Mouse (Mus musculus): ENCODE results near the gene Zcchc9.

Gene Zcchc9

DNA sequence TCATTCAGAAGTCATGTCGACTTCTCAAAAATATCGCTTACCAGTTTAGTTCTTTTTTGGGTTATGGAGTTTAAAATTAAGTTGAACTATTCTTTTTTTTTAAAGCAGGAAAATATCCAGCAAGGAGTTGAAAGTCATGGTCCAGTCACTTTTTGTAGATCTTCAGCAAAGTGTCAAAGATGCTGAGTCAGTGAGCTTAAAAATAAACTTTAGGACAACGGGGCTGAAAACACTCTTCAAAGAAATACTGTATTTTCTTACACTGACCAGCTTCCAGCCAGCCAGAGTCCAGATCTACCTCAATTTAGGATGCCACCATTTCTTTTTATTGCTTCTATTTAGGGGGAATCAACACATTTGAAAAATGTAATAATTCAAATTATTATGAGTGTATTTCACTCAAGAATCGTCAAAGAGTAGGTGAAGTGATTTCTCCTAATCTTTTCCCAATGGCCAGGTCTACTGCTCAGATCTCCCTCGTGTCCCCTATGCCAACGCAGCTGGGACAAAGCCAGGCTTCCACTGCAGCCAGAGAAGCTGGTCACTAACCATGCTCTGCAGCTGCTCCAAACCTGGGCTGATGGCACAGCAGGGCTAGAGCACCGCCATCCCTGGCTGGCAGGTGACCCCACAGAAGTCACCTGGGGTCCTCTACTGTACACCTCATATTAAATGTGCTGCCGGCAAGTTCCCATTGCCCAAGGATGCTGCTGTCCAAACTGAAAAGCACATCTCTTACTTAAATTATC lies 47.0 kb downstream of the Zcchc9 start:
- DNase-seq: no peak

GRCm38 (mm10) chr13:91759791-91760190 lies 47.7 kb downstream of the Zcchc9 start:
- no peak for DNase-seq

DNA sequence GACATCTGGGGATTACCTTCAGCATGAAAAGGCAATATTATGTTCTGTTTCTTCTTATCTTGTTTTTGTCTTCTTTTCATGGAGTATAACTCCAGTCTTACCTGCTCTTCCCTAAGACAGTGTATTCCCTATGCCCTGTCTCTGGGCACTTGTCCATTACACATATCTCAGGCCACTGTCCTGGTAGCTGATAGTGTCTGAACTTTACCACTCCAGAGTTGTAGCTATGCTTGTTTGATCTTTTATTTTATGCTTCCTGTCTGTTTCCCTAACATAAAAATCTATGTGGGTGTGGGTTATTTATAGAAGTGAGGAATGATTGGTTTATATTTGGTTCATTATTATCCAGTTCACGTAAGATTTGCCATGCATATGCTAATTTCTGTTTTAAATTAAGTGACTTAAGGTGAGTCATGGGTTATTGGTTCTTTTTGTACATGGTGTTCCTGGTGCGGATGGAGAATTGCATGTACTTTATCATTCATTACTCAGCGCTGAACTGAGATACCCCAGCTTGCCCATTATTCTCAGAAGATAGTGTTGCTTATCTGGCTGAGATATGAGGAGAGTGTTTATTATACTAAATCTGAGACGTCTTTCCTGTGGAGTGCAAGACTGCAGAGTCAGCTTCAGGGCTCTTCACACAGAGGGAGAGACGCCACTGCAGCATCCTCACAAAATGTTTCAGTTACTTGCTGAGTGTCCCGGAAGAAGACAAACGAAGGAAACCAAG lies 49.0 kb downstream of the Zcchc9 start:
- DNase-seq: no peak

DNA sequence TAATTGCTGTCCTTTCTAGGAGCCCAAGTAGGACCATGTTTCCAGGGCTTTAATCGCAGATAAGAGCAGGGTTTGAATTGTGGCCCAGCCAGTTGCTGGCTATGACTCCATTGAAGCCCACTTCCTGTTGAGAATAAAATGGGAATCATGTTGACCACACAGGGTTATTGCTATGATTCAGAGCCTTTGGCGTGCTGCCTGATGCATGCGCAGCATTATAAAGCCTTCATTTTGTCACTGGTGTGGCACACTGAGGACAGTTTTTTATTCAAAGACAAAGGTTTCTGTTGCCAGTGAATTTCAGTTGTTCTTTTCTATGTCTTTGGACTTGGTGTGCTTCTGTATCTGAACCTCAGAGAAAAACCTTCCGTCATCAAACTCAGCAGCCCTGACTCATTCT lies 51.3 kb downstream of the Zcchc9 start:
- no peak for DNase-seq

DNA sequence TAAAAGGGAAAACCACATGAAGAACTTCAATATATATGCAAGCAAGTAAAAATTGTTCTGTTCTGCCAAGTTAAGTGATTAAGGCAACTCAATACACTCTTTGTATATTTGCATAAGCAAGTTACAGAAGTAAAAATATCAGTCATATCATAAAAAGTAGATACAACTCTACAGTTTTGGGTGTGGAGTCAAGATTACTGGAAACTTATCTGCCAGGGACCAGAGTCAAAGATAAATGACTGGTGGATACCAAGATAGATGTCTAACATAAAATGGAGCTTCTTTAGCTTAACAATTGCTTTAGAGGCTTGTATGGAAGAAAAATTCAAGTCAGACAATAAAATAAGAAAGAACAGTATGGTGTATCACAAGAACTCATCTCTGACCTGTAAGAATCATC lies 52.7 kb downstream of the Zcchc9 start:
- DNase-seq: no peak

DNA sequence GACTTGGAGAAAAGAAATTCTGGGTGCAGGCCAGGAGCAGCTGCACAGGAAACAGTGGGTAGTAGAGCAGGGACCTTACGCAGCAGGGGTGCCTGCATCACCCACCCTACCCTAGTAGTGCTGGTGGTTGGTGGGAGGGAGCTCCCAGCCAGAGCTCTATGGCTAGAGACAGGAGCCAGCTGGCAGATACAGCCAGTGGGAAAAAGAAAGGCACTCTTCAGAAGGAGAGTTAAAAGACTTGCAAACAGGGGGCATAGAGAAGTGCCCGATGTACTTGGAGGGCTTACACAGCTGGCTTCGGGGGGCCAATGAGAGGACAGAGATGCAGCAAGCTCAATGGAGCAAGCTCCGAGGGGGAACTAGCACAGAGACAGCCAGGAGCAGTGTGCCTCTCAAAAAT lies 53.8 kb downstream of the Zcchc9 start:
- no peak for DNase-seq

GRCm38 (mm10) chr13:91749981-91750380 lies 57.5 kb downstream of the Zcchc9 start:
- no peak for DNase-seq

GRCm38 (mm10) chr13:91748401-91748800 lies 59.1 kb downstream of the Zcchc9 start:
- no peak for DNase-seq

Data from cerebellum, adult 9-10 months (tissue).